ENCODE assay signal across 14 mouse cellular contexts in genomic region chr2:131497224-131497856, GRCm38 (mm10). TPM values are rescaled to one million over a fixed set of nuclear protein-coding genes. Genes with fewer than 3 reads are reported as not detected.
DNase-seq lines count a peak whose midpoint lies in the region; ATAC-seq and TF ChIP-seq lines count a peak whose summit lies in the region.
"Had no signal": no experiment of that assay in that cellular context is flagged by ENCODE, and none has a peak within 500 bp of the region (broad histone marks: within the 10 kb centered on the region; RNA-seq: fewer than 3 reads in every experiment).

No protein-coding gene starts in this region.

- no peaks in the 10 kb centered on the region for H3K36me3 ChIP-seq in midbrain, postnatal 0 days (ENCODE audit: insufficient read depth, low read length)
- no peaks in the 10 kb centered on the region for H3K36me3 ChIP-seq in midbrain, embryonic 16.5 days (ENCODE audit: control insufficient read depth, insufficient read depth, low read length)
- H3K36me3 ChIP-seq: midbrain, embryonic 12.5 days; neural tube, embryonic 15.5 days had no signal

- H3K9ac ChIP-seq in midbrain, postnatal 0 days (replicated peaks; ENCODE audit: low read length, poor library complexity, severe bottlenecking), result no peak overlapping the region
- no peak overlapping the region for H3K9ac ChIP-seq in midbrain, embryonic 16.5 days (ENCODE audit: low read depth, low read length)
- H3K9ac ChIP-seq: hindbrain, embryonic 14.5 days; midbrain, embryonic 12.5 days; neural tube, embryonic 15.5 days had no signal

- ATAC-seq in midbrain, postnatal 0 days (ENCODE audit: low FRiP score), result no peak
- ATAC-seq in midbrain, embryonic 16.5 days, result no peak
- peak; percentile 32; the same call in 1 of the 2 replicates for ATAC-seq in megakaryocyte, adult 5-6 weeks (ENCODE audit: poor library complexity, severe bottlenecking)

- H3K4me1 ChIP-seq in midbrain, postnatal 0 days (ENCODE audit: insufficient read depth, low read length), result 0 out of 2 replicates have a peak, but pooled peaks cover 3% of the 10 kb centered on the region
- H3K4me1 ChIP-seq in midbrain, embryonic 16.5 days (ENCODE audit: control insufficient read depth, insufficient read depth, low read length), result peaks cover 35% of the 10 kb centered on the region

- intact Hi-C loops in gastrocnemius, adult 2 months (cut with DNase I), result no loop called here

- 95% methylated on average over 4 of the region's 4 CpGs for WGBS in midbrain, postnatal 0 days
- WGBS in midbrain, embryonic 16.5 days, result 93% methylated on average over 4 of the region's 4 CpGs

- no peak overlapping the region for H3K4me3 ChIP-seq in gastrocnemius, adult 2 months
- no peak overlapping the region for H3K4me3 ChIP-seq in midbrain, postnatal 0 days (ENCODE audit: low read depth, low read length)
- H3K4me3 ChIP-seq in midbrain, embryonic 16.5 days (ENCODE audit: low read depth, low read length), result no peak overlapping the region
- H3K4me3 ChIP-seq: midbrain, embryonic 12.5 days; neural tube, embryonic 15.5 days had no signal

- H3K9me3 ChIP-seq in midbrain, postnatal 0 days (ENCODE audit: low read length), result no peaks in the 10 kb centered on the region
- H3K9me3 ChIP-seq in midbrain, embryonic 16.5 days (replicated peaks; ENCODE audit: control insufficient read depth, low read length, poor library complexity, severe bottlenecking), result no peaks in the 10 kb centered on the region
- H3K9me3 ChIP-seq: midbrain, embryonic 12.5 days; neural tube, embryonic 15.5 days had no signal

- H3K27ac ChIP-seq in gastrocnemius, adult 2 months, result peak overlapping the region; percentile 98
- 0 out of 2 replicates have a peak overlapping the region, but pooled peaks have one; percentile 18 for H3K27ac ChIP-seq in midbrain, postnatal 0 days (ENCODE audit: low read depth, low read length)
- no peak overlapping the region for H3K27ac ChIP-seq in midbrain, embryonic 16.5 days (ENCODE audit: low read length)
- H3K27ac ChIP-seq: hindbrain, embryonic 14.5 days; midbrain, embryonic 12.5 days; neural tube, embryonic 15.5 days had no signal

- DNase-seq in gastrocnemius, adult 2 months, result no peak
- no peak for DNase-seq in gastrocnemius, adult 18-20 months (ENCODE audit: low spot score)
- DNase-seq in midbrain, postnatal 0 days (ENCODE audit: low spot score), result no peak
- DNase-seq in urinary bladder, adult 18-20 months (ENCODE audit: low spot score in 2 of 2), result no peak
- no peak for DNase-seq in kidney, postnatal 14 days
- DNase-seq in layer of hippocampus, adult 9-11 months, result no peak
- DNase-seq: cerebellum, adult 8-10 months; kidney, postnatal 36 days; thymus, postnatal 4 days had no signal

- no peak for TF ChIP-seq CTCF in gastrocnemius, adult 2 months (IDR thresholded peaks at IDR 0.05)
- TF ChIP-seq CTCF in midbrain, postnatal 0 days (IDR thresholded peaks at IDR 0.05), result no peak

- H3K27me3 ChIP-seq in midbrain, postnatal 0 days (ENCODE audit: insufficient read depth, low read length), result no peaks in the 10 kb centered on the region
- no peaks in the 10 kb centered on the region for H3K27me3 ChIP-seq in midbrain, embryonic 16.5 days (ENCODE audit: control insufficient read depth, insufficient read depth, low read depth, low read length)
- H3K27me3 ChIP-seq: midbrain, embryonic 12.5 days; neural tube, embryonic 15.5 days had no signal

- no peak overlapping the region for H3K4me2 ChIP-seq in midbrain, postnatal 0 days (ENCODE audit: low read depth, low read length, poor library complexity, severe bottlenecking)
- no peak overlapping the region for H3K4me2 ChIP-seq in midbrain, embryonic 16.5 days (ENCODE audit: low read length)
- H3K4me2 ChIP-seq: hindbrain, embryonic 14.5 days; midbrain, embryonic 12.5 days; neural tube, embryonic 15.5 days had no signal

RNA-seq across cellular contexts. Expression of gene Smox, which starts 6.0 kb away (rescaled TPM):
- total RNA-seq in gastrocnemius, adult 2 months (2021), result 100 to 1,000 TPM in 1 of 2 experiments, 10 to 100 TPM in 1; 51.2 to 522 TPM
- total RNA-seq in gastrocnemius, adult 18-20 months (2021), result 100 to 1,000 TPM in 1 of 2 experiments, 10 to 100 TPM in 1; 86.0 to 120 TPM
- total RNA-seq in midbrain, postnatal 0 days (2014; rRNA removed), result 77.6 and 84.2 TPM in 2 replicates
- polyA plus RNA-seq in midbrain, postnatal 0 days (2015; fragmentation: Nextera tagmentation; extraction: Ambion mirVana), result 65.6 and 73.6 TPM in 2 replicates
- polyA plus RNA-seq in midbrain, embryonic 16.5 days (2015; fragmentation: Nextera tagmentation; extraction: Ambion mirVana), result 46.1 and 52.7 TPM in 2 replicates
- total RNA-seq in megakaryocyte, adult 5-6 weeks (2015), result 12.6 and 17.4 TPM in 2 replicates
- total RNA-seq in megakaryocyte, adult 5-6 weeks (2017), result 12.0 and 16.1 TPM in 2 replicates
